Mouse (Mus musculus) thymus, adult 2 months (tissue): Measurements from ENCODE around the gene Prr23a3. TPM values are rescaled to one million over a fixed set of nuclear protein-coding genes. Genes with fewer than 3 reads are reported as not detected.

Experiments used
- DNase-seq: peaks from one replicate; pipeline ENCODE4 v3.0.0; 2021
- H3K27ac ChIP-seq: fragments of 200-500 bp; 2 replicates; pipeline ENCODE4 v1.5.1; 2012; ENCODE audit warnings: low read length, control low read depth; ENCODE audit not compliant: control insufficient read depth, insufficient read depth
- H3K27me3 ChIP-seq: fragments of 200-500 bp; 2 replicates; pipeline ENCODE4 v1.6.1; 2012; ENCODE audit warnings: mild to moderate bottlenecking, low read length, moderate library complexity, mixed read lengths; ENCODE audit not compliant: control insufficient read depth, insufficient read depth
- H3K36me3 ChIP-seq: fragments of 200-500 bp; 2 replicates; pipeline ENCODE4 v1.6.1; 2012; ENCODE audit warnings: mild to moderate bottlenecking, low read length, moderate library complexity; ENCODE audit not compliant: control insufficient read depth, insufficient read depth
- H3K4me1 ChIP-seq: fragments of 200-500 bp; replicated peaks from 2 replicates; pipeline ENCODE4 v1.6.1; 2012; ENCODE audit warnings: low read length; ENCODE audit not compliant: control insufficient read depth, insufficient read depth
- H3K4me3 ChIP-seq: fragments of 200-500 bp; 2 replicates; pipeline ENCODE4 v1.5.1; 2012; ENCODE audit warnings: mild to moderate bottlenecking, low read length, control low read depth, moderate library complexity; ENCODE audit not compliant: control insufficient read depth, insufficient read depth
- CTCF ChIP-seq: fragments of 200-500 bp; IDR thresholded peaks from 2 replicates; pipeline ENCODE4 v1.5.1; 2012; ENCODE audit warnings: mild to moderate bottlenecking, control low read depth, low read length, moderate library complexity, borderline replicate concordance; ENCODE audit not compliant: control insufficient read depth, poor library complexity, insufficient read depth; ENCODE audit errors: extremely low read depth
- POLR2A ChIP-seq: fragments of 200-500 bp; IDR thresholded peaks from 2 replicates; pipeline ENCODE4 v1.6.1; 2012; ENCODE audit warnings: mild to moderate bottlenecking, low read length, control low read depth, moderate library complexity; ENCODE audit not compliant: control insufficient read depth, poor library complexity, insufficient read depth; ENCODE audit errors: extremely low read depth
- WGBS: fragments of 180-500 bp; shearing (Covaris S2); methylation state at CpG from one replicate; pipeline ENCODE4 v1.1.7; 2018; 5-methylcytosine and 5-hydroxymethylcytosine counted together
- polyA plus RNA-seq: library from polyadenylated mRNA; depleted of rRNA; stranded (reverse); fragments of >200 nt; gene quantifications from 2 replicates; pipeline ENCODE4 v1.2.3, GENCODE M21; 2012; rRNA removed

Prr23a3 gene
- polyA plus RNA-seq, 1 experiment, result not detected

GRCm38 (mm10) chr9:98823805-98824204, 40.8 kb upstream of the Prr23a3 start:
- Histone ChIP-seq H3K4me1 (no peaks in the 10 kb centered on the region), H3K36me3 (no peaks in the 10 kb centered on the region), H3K27me3 (no peaks in the 10 kb centered on the region), H3K27ac (no peak overlapping the region), H3K4me3 (no peak overlapping the region)
- WGBS, result 91% methylated on average over 7 of the region's 7 CpGs
- TF ChIP-seq POLR2A (no peak), CTCF (no peak)
- DNase-seq, result no peak

- no peak overlapping the region for H3K4me3 ChIP-seq
- WGBS, result 61% methylated on average over 5 of the region's 5 CpGs
- TF ChIP-seq POLR2A, result no peak
- TF ChIP-seq CTCF, result no peak
- no peaks in the 10 kb centered on the region for H3K4me1 ChIP-seq
- no peaks in the 10 kb centered on the region for H3K27me3 ChIP-seq
- no peak for DNase-seq
- no peak overlapping the region for H3K27ac ChIP-seq
- no peaks in the 10 kb centered on the region for H3K36me3 ChIP-seq
These were observed 35.1 kb upstream of the Prr23a3 start for GRCm38 (mm10) chr9:98829508-98829907.

GRCm38 (mm10) chr9:98837537-98838074, 27.0 kb upstream of the Prr23a3 start:
- Histone ChIP-seq H3K27ac (no peak overlapping the region), H3K4me1 (no peaks in the 10 kb centered on the region), H3K27me3 (no peaks in the 10 kb centered on the region), H3K4me3 (no peak overlapping the region), H3K36me3 (no peaks in the 10 kb centered on the region)
- DNase-seq, result no peak
- no peak for TF ChIP-seq CTCF
- no peak for TF ChIP-seq POLR2A
- WGBS, result 86% methylated on average over 7 of the region's 7 CpGs

GRCm38 (mm10) chr9:98842117-98842516, 22.4 kb upstream of the Prr23a3 start, which contains the start of gene Prr23a1:
TSS of gene Prr23a1 (plus strand) at chr9:98842503.
- WGBS, result 63% methylated on average over 22 of the region's 22 CpGs
- Histone ChIP-seq H3K27me3 (no peaks in the 10 kb centered on the region), H3K36me3 (no peaks in the 10 kb centered on the region), H3K27ac (no peak within 1 kb of the TSS), H3K4me3 (no peak within 1 kb of the TSS), H3K4me1 (no peaks in the 10 kb centered on the region)
- no peak for DNase-seq
- TF ChIP-seq POLR2A, result no peak
- no peak for TF ChIP-seq CTCF

- Histone ChIP-seq H3K4me3 (no peak within 1 kb of the TSS), H3K36me3 (no peaks in the 10 kb centered on the region), H3K27ac (no peak within 1 kb of the TSS), H3K27me3 (no peaks in the 10 kb centered on the region), H3K4me1 (no peaks in the 10 kb centered on the region)
- TF ChIP-seq CTCF (no peak), POLR2A (no peak)
- no peak for DNase-seq
- WGBS, result 70% methylated on average over 18 of the region's 18 CpGs
These were observed 8.4 kb upstream of the Prr23a3 start, which contains the start of gene Prr23a2 for GRCm38 (mm10) chr9:98856210-98856609. TSS of gene Prr23a2 (plus strand) at chr9:98856494.

GRCm38 (mm10) chr9:98863463-98863862, 1.1 kb upstream of the Prr23a3 start:
- TF ChIP-seq POLR2A, result no peak
- no peak for TF ChIP-seq CTCF
- DNase-seq, result no peak
- 77% methylated on average over 3 of the region's 3 CpGs for WGBS
- no peaks in the 10 kb centered on the region for H3K27me3 ChIP-seq
- no peaks in the 10 kb centered on the region for H3K4me1 ChIP-seq
- no peaks in the 10 kb centered on the region for H3K36me3 ChIP-seq
- H3K27ac ChIP-seq, result no peak overlapping the region
- no peak overlapping the region for H3K4me3 ChIP-seq

- Histone ChIP-seq H3K4me1 (no peaks in the 10 kb centered on the region), H3K36me3 (no peaks in the 10 kb centered on the region), H3K4me3 (no peak overlapping the region), H3K27ac (no peak overlapping the region), H3K27me3 (no peaks in the 10 kb centered on the region)
- TF ChIP-seq POLR2A (no peak), CTCF (no peak)
- WGBS, result 74% methylated on average over 1 of the region's 1 CpGs
- no peak for DNase-seq
These were observed 36.9 kb downstream of the Prr23a3 start for GRCm38 (mm10) chr9:98901486-98901885.

GRCm38 (mm10) chr9:98902819-98903218, 38.3 kb downstream of the Prr23a3 start, which contains the start of gene 7420426K07Rik:
TSS of gene 7420426K07Rik (plus strand) at chr9:98903119.
- TF ChIP-seq CTCF (no peak), POLR2A (no peak)
- H3K4me3 ChIP-seq, result no peak within 1 kb of the TSS
- H3K36me3 ChIP-seq, result no peaks in the 10 kb centered on the region
- H3K27ac ChIP-seq, result no peak within 1 kb of the TSS
- no peaks in the 10 kb centered on the region for H3K27me3 ChIP-seq
- 100% methylated on average over 2 of the region's 2 CpGs for WGBS
- no peak for DNase-seq
- no peaks in the 10 kb centered on the region for H3K4me1 ChIP-seq

Other genes starting within 250 kb of the Prr23a3 start
- not detected in 2 replicates for gene Prr23a1, start 22.3 kb upstream of the Prr23a3 start, polyA plus RNA-seq
- not detected in 2 replicates for gene Prr23a2, start 8.3 kb upstream of the Prr23a3 start, polyA plus RNA-seq
- not detected in 2 replicates for gene 7420426K07Rik, start 38.4 kb downstream of the Prr23a3 start, polyA plus RNA-seq
- 0.05 and 0.14 TPM in 2 replicates for gene Foxl2, start 90.5 kb downstream of the Prr23a3 start, polyA plus RNA-seq
- 3.9 and 5.7 TPM in 2 replicates for gene Faim, start 121.6 kb downstream of the Prr23a3 start, polyA plus RNA-seq
- gene Gm1123, start 170.9 kb downstream of the Prr23a3 start, polyA plus RNA-seq, result 0.18 TPM in 1 of 2 replicates, not detected in the other